Mouse (Mus musculus): Measurements from ENCODE around the gene Rad18.

DNA sequence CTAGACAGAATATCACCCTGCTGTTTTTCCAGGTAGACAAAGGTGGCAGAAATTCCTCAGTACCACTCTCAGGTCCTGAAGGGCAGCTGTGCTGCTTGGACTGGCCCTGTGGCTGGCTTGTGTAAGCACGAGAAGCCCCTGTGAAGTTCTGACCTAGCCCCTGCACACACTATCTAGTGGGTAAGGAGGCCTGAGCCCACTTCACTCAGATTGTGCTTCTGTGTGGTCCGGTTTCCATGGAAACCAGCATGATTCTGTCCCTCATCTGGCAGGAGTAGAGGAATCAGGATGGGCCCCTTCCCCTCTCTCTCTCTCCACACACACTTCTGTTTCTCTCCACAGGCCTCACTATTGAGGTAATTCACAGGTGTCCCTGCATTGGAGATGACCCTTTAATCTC lies 38.6 kb upstream of the Rad18 start:
- TF ChIP-seq CHD2 (IDR thresholded peaks at IDR 0.05; ENCODE audit: low read depth, low read length) (no peak), MAFK (IDR thresholded peaks at IDR 0.05; ENCODE audit: insufficient read depth, low read depth, low read length) (no peak)

Data from ES-E14 (cell line).